Mouse (Mus musculus): ENCODE data around the gene Arhgdia. TPM values are rescaled to one million over a fixed set of nuclear protein-coding genes. Genes with fewer than 3 reads are reported as not detected.

Gene Arhgdia
- polyA plus RNA-seq, 1 experiment from 2014 or later: 559 TPM

GRCm38 (mm10) chr11:120539285-120540014 is 42.0 kb downstream of the Arhgdia start:
- WGBS: 18% methylated on average over 10 of the region's 10 CpGs
- peaks cover 5% of the 10 kb centered on the region; the same call in 1 of the 2 replicates for H3K27me3 ChIP-seq (replicated peaks)
- H3K4me2 ChIP-seq (replicated peaks): no peak overlapping the region; the same call in 1 of the 2 replicates
- no peaks in the 10 kb centered on the region for H3K9me3 ChIP-seq
- peak; percentile 92 for ATAC-seq
- H3K36me3 ChIP-seq: peaks cover 16% of the 10 kb centered on the region
- no peak overlapping the region for H3K9ac ChIP-seq
- peak overlapping the region; percentile 64 for H3K27ac ChIP-seq
- H3K4me1 ChIP-seq (replicated peaks): peaks cover 29% of the 10 kb centered on the region
- H3K4me3 ChIP-seq (replicated peaks): no peak overlapping the region

DNA sequence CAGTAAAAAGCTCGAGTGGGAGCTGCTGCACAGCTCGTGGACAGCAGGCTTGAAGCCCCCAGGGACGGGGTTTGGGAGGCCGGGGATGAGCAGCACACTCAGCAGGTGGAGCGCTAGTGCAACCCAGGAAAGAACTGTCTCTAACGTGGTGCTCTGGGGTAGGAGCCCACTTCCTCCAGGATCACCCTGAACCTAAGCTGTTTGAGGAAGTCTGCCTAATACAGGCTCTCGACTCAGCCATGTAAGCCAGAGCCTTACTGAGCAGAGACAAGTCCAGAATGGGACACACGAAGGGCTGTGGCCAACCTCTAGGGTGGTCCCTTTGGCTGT is 42.5 kb downstream of the Arhgdia start:
- Histone ChIP-seq H3K9me3 (no peaks in the 10 kb centered on the region), H3K9ac (no peak overlapping the region), H3K4me3 (replicated peaks) (no peak overlapping the region), H3K4me1 (replicated peaks) (peaks cover 29% of the 10 kb centered on the region), H3K27me3 (replicated peaks) (peaks cover 10% of the 10 kb centered on the region; the same call in 1 of the 2 replicates), H3K4me2 (replicated peaks) (no peak overlapping the region), H3K36me3 (peaks cover 11% of the 10 kb centered on the region), H3K27ac (peak overlapping the region; percentile 64)
- 40% methylated on average over 8 of the region's 8 CpGs for WGBS
- ATAC-seq: no peak

DNA sequence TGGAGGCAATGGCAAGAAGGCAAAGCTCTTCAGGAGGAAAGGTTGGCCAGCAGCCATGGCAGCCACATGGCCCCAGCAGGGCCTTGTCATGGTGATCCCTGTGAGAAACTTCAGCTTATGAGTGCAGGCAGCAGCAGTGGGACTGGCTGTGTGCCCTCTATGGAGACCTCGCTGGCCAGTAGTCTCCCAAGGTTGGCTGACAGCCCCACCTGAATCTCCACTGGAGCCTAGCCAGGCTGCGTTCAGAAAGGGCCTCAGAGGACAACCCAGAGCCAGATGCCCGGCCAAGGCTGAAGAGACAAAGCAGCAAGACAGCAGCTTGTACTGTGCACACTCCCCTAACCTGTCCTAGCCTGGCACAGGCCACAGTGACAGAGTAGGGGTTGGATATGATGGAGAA is 42.9 kb downstream of the Arhgdia start:
- H3K9ac ChIP-seq: no peak overlapping the region
- no peak overlapping the region for H3K4me3 ChIP-seq (replicated peaks)
- H3K9me3 ChIP-seq: no peaks in the 10 kb centered on the region
- H3K4me1 ChIP-seq (replicated peaks): peaks cover 29% of the 10 kb centered on the region
- peak; percentile 2; the same call in 1 of the 2 replicates for ATAC-seq
- peaks cover 9% of the 10 kb centered on the region for H3K36me3 ChIP-seq
- 63% methylated on average over 3 of the region's 3 CpGs for WGBS
- H3K4me2 ChIP-seq (replicated peaks): no peak overlapping the region
- peaks cover 13% of the 10 kb centered on the region for H3K27me3 ChIP-seq (replicated peaks)
- peak overlapping the region; percentile 64 for H3K27ac ChIP-seq

DNA sequence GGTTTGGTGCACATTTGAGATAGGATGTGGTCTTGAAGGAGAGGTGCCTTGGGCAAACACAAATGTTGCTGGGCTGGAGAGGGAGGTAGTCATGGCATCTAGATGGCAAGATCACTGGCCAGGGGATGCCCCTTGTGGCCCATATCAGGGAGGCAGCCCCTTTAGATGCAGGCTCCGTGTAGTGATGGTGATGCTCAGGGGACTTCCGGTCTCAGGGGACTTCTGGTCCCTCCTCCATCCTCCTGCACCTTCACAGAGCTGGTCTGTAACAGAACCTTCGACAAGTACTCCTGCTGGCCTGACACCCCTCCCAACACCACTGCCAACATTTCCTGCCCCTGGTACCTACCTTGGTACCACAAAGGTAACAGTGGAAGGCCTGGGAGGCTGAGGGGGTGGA is 45.6 kb downstream of the Arhgdia start:
- H3K4me1 ChIP-seq (replicated peaks): peaks cover 28% of the 10 kb centered on the region
- ATAC-seq: no peak
- H3K27ac ChIP-seq: no peak overlapping the region
- no peaks in the 10 kb centered on the region for H3K36me3 ChIP-seq
- no peak overlapping the region for H3K4me3 ChIP-seq (replicated peaks)
- no peak overlapping the region for H3K9ac ChIP-seq
- no peak overlapping the region for H3K4me2 ChIP-seq (replicated peaks)
- peaks cover 38% of the 10 kb centered on the region for H3K27me3 ChIP-seq (replicated peaks)
- H3K9me3 ChIP-seq: no peaks in the 10 kb centered on the region
- 70% methylated on average over 3 of the region's 3 CpGs for whole genome bisulfite sequencing

- H3K9ac ChIP-seq: no peak overlapping the region; the same call in 1 of the 2 replicates
Observed at GRCm38 (mm10) chr11:120535145-120535544, 46.3 kb downstream of the Arhgdia start.

DNA sequence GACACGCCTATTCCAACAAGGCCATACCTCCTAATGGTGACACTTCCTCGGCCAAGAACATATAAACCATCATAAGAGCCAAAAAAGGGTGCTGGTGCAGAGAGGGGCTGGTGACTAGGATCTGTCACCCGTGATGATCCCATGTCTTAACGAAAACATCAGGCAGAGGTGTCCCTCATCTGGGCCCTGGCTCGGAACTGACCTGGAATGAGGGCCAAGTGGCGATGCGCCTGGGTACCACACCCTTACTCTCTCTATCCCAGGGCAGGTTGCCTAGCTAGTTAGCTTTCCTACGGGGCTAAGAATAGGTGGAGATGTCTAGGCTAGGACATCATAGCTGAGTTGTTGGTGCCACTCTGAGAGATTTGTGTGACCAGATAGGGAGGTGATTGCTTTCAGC is 47.3 kb downstream of the Arhgdia start:
- no peak overlapping the region for H3K9ac ChIP-seq
- no peaks in the 10 kb centered on the region for H3K36me3 ChIP-seq
- 80% methylated on average over 8 of the region's 8 CpGs for WGBS
- no peaks in the 10 kb centered on the region for H3K9me3 ChIP-seq
- no peak overlapping the region for H3K27ac ChIP-seq
- H3K4me3 ChIP-seq (replicated peaks): no peak overlapping the region
- H3K27me3 ChIP-seq (replicated peaks): peaks cover 55% of the 10 kb centered on the region
- ATAC-seq: no peak
- H3K4me1 ChIP-seq (replicated peaks): peaks cover 17% of the 10 kb centered on the region
- no peak overlapping the region for H3K4me2 ChIP-seq (replicated peaks)

More at GRCm38 (mm10) chr11:120535145-120535544, 46.3 kb downstream of the Arhgdia start:
- H3K36me3 ChIP-seq: no peaks in the 10 kb centered on the region
- peaks cover 27% of the 10 kb centered on the region for H3K4me1 ChIP-seq (replicated peaks)
- no peak overlapping the region for H3K4me2 ChIP-seq (replicated peaks)
- WGBS: 73% methylated on average over 3 of the region's 3 CpGs
- ATAC-seq: no peak
- no peak overlapping the region for H3K4me3 ChIP-seq (replicated peaks)
- no peak overlapping the region for H3K27ac ChIP-seq
- H3K27me3 ChIP-seq (replicated peaks): peaks cover 45% of the 10 kb centered on the region
- H3K9me3 ChIP-seq: no peaks in the 10 kb centered on the region

DNA sequence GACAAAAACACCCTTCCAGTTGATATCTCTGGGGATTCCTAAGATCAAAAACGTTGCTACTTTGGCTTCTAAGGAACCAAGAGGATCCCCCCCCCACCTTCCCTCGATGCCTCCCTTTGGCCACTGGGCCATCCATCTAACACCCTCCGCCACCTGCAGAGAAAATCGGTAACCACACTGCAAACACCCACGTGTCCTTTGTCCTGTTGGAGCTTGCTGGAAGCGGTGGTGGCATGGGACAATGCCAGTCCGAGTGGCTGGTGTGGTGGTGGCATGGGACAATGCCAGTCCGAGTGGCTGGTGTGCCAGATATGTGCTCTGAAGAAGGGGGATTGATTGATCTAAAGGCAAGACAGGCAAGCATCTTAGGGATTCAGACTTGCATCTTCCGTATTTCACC is 49.8 kb downstream of the Arhgdia start:
- WGBS: 31% methylated on average over 9 of the region's 9 CpGs
- Histone ChIP-seq H3K27me3 (replicated peaks) (peaks cover 65% of the 10 kb centered on the region), H3K36me3 (no peaks in the 10 kb centered on the region)

GRCm38 (mm10) chr11:120530085-120530964 is 51.1 kb downstream of the Arhgdia start, which contains the start of gene Gcgr:
Gene Gcgr, plus strand, starts transcription at chr11:120530699.
- WGBS: 14% methylated on average over 42 of the region's 62 CpGs
- Histone ChIP-seq H3K27me3 (replicated peaks) (peaks cover 65% of the 10 kb centered on the region), H3K9me3 (no peaks in the 10 kb centered on the region), H3K9ac (peak within 1 kb of the TSS; percentile 59), H3K4me3 (replicated peaks) (peak within 1 kb of the TSS; percentile 45), H3K4me1 (replicated peaks) (peaks cover 10% of the 10 kb centered on the region), H3K27ac (no peak within 1 kb of the TSS), H3K36me3 (no peaks in the 10 kb centered on the region), H3K4me2 (replicated peaks) (peak within 1 kb of the TSS; percentile 91)
- peak; percentile 60 for ATAC-seq

More for the DNA sequence above, 49.8 kb downstream of the Arhgdia start:
- Histone ChIP-seq H3K4me1 (replicated peaks) (peaks cover 10% of the 10 kb centered on the region), H3K27ac (no peak overlapping the region), H3K9ac (no peak overlapping the region), H3K4me3 (replicated peaks) (no peak overlapping the region), H3K4me2 (replicated peaks) (no peak overlapping the region), H3K9me3 (no peaks in the 10 kb centered on the region)
- ATAC-seq: no peak

DNA sequence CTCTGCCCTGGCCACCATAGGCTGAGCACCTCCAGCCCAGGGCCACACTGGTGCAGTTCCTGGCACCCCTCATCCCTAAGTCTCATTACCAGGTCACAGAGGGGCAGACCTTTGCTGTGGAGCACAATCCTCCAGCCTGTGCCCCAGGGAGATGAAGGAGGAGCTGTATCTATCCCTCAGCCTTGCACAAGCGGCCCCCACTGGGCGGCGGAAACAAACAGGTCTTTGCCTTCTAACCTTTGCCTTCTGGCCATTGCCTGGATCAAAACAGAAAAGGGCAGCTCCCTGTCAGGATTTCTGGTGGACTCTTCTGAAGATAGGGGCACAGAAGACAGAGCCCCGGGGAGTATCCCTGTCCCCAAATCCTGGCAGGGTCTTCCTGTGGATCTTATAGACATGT is 52.5 kb downstream of the Arhgdia start:
- ATAC-seq: no peak
- H3K4me2 ChIP-seq (replicated peaks): no peak overlapping the region

More for the DNA sequence above, 52.5 kb downstream of the Arhgdia start:
- peaks cover 10% of the 10 kb centered on the region for H3K4me1 ChIP-seq (replicated peaks)
- no peak overlapping the region for H3K9ac ChIP-seq
- H3K36me3 ChIP-seq: no peaks in the 10 kb centered on the region
- H3K27me3 ChIP-seq (replicated peaks): peaks cover 54% of the 10 kb centered on the region
- WGBS: 61% methylated on average over 4 of the region's 4 CpGs
- no peaks in the 10 kb centered on the region for H3K9me3 ChIP-seq
- no peak overlapping the region for H3K27ac ChIP-seq
- H3K4me3 ChIP-seq (replicated peaks): no peak overlapping the region

Other genes with a start within 250 kb of the Arhgdia start
- gene Actg1, start 233.1 kb downstream of the Arhgdia start, polyA plus RNA-seq (2015; fragmentation: Nextera tagmentation; extraction: Ambion mirVana): 2,607 and 2,658 TPM in 2 replicates
- 0.18 TPM in 1 of 2 replicates, not detected in the other for gene Fscn2, start 220.1 kb downstream of the Arhgdia start, polyA plus RNA-seq (2015; fragmentation: Nextera tagmentation; extraction: Ambion mirVana)
- gene Faap100, start 202.9 kb downstream of the Arhgdia start, polyA plus RNA-seq (2015; fragmentation: Nextera tagmentation; extraction: Ambion mirVana): 24.2 and 29.4 TPM in 2 replicates
- 26.6 and 28.9 TPM in 2 replicates for gene Nploc4, start 143.9 kb downstream of the Arhgdia start, polyA plus RNA-seq (2015; fragmentation: Nextera tagmentation; extraction: Ambion mirVana)
- gene Tspan10, start 139.0 kb downstream of the Arhgdia start, polyA plus RNA-seq (2015; fragmentation: Nextera tagmentation; extraction: Ambion mirVana): not detected in 2 replicates
- gene Pde6g, start 128.1 kb downstream of the Arhgdia start, polyA plus RNA-seq (2015; fragmentation: Nextera tagmentation; extraction: Ambion mirVana): 0.18 and 0.34 TPM in 2 replicates
- gene Oxld1, start 123.6 kb downstream of the Arhgdia start, polyA plus RNA-seq (2015; fragmentation: Nextera tagmentation; extraction: Ambion mirVana): 16.4 and 18.2 TPM in 2 replicates
- 27.6 and 31.3 TPM in 2 replicates for gene Ccdc137, start 123.5 kb downstream of the Arhgdia start, polyA plus RNA-seq (2015; fragmentation: Nextera tagmentation; extraction: Ambion mirVana)
- gene Arl16, start 114.0 kb downstream of the Arhgdia start, polyA plus RNA-seq (2015; fragmentation: Nextera tagmentation; extraction: Ambion mirVana): 34.7 and 36.5 TPM in 2 replicates
- 222 and 231 TPM in 2 replicates for gene Mrpl12, start 97.0 kb downstream of the Arhgdia start, polyA plus RNA-seq (2015; fragmentation: Nextera tagmentation; extraction: Ambion mirVana)
- 79.1 and 90.1 TPM in 2 replicates for gene Slc25a10, start 89.8 kb downstream of the Arhgdia start, polyA plus RNA-seq (2015; fragmentation: Nextera tagmentation; extraction: Ambion mirVana)
- gene Gcgr, start 50.9 kb downstream of the Arhgdia start, polyA plus RNA-seq (2015; fragmentation: Nextera tagmentation; extraction: Ambion mirVana): 0.58 and 0.67 TPM in 2 replicates
- gene Mcrip1, start 31.9 kb downstream of the Arhgdia start, polyA plus RNA-seq (2015; fragmentation: Nextera tagmentation; extraction: Ambion mirVana): 135 and 142 TPM in 2 replicates
- gene Ppp1r27, start 30.5 kb downstream of the Arhgdia start, polyA plus RNA-seq (2015; fragmentation: Nextera tagmentation; extraction: Ambion mirVana): not detected in 2 replicates
- gene P4hb, start 8.4 kb downstream of the Arhgdia start, polyA plus RNA-seq (2015; fragmentation: Nextera tagmentation; extraction: Ambion mirVana): 992 and 1,107 TPM in 2 replicates
- 406 and 459 TPM in 2 replicates for gene Alyref, start 16.7 kb upstream of the Arhgdia start, polyA plus RNA-seq (2015; fragmentation: Nextera tagmentation; extraction: Ambion mirVana)
- 178 and 194 TPM in 2 replicates for gene Anapc11, start 16.8 kb upstream of the Arhgdia start, polyA plus RNA-seq (2015; fragmentation: Nextera tagmentation; extraction: Ambion mirVana)
- gene Npb, start 26.9 kb upstream of the Arhgdia start, polyA plus RNA-seq (2015; fragmentation: Nextera tagmentation; extraction: Ambion mirVana): 2.7 and 3.6 TPM in 2 replicates
- 250 and 306 TPM in 2 replicates for gene Pcyt2, start 36.3 kb upstream of the Arhgdia start, polyA plus RNA-seq (2015; fragmentation: Nextera tagmentation; extraction: Ambion mirVana)
- 40.1 and 42.2 TPM in 2 replicates for gene Sirt7, start 43.6 kb upstream of the Arhgdia start, polyA plus RNA-seq (2015; fragmentation: Nextera tagmentation; extraction: Ambion mirVana)
- gene Mafg, start 52.0 kb upstream of the Arhgdia start, polyA plus RNA-seq (2015; fragmentation: Nextera tagmentation; extraction: Ambion mirVana): 26.9 and 28.5 TPM in 2 replicates
- 26.4 TPM in 2 replicates for gene Pycr1, start 62.1 kb upstream of the Arhgdia start, polyA plus RNA-seq (2015; fragmentation: Nextera tagmentation; extraction: Ambion mirVana)
- gene Myadml2, start 66.5 kb upstream of the Arhgdia start, polyA plus RNA-seq (2015; fragmentation: Nextera tagmentation; extraction: Ambion mirVana): not detected in 2 replicates
- 1.6 and 3.0 TPM in 2 replicates for gene Notum, start 79.6 kb upstream of the Arhgdia start, polyA plus RNA-seq (2015; fragmentation: Nextera tagmentation; extraction: Ambion mirVana)
- 96.0 and 103 TPM in 2 replicates for gene Aspscr1, start 91.3 kb upstream of the Arhgdia start, polyA plus RNA-seq (2015; fragmentation: Nextera tagmentation; extraction: Ambion mirVana)
- gene Cenpx, start 132.1 kb upstream of the Arhgdia start, polyA plus RNA-seq (2015; fragmentation: Nextera tagmentation; extraction: Ambion mirVana): 163 and 170 TPM in 2 replicates
- gene Lrrc45, start 132.3 kb upstream of the Arhgdia start, polyA plus RNA-seq (2015; fragmentation: Nextera tagmentation; extraction: Ambion mirVana): 42.0 and 45.4 TPM in 2 replicates
- gene Rac3, start 139.8 kb upstream of the Arhgdia start, polyA plus RNA-seq (2015; fragmentation: Nextera tagmentation; extraction: Ambion mirVana): 34.2 and 35.8 TPM in 2 replicates
- 31.3 and 41.7 TPM in 2 replicates for gene Dcxr, start 145.7 kb upstream of the Arhgdia start, polyA plus RNA-seq (2015; fragmentation: Nextera tagmentation; extraction: Ambion mirVana)
- gene Cbr2, start 150.5 kb upstream of the Arhgdia start, polyA plus RNA-seq (2015; fragmentation: Nextera tagmentation; extraction: Ambion mirVana): 0.79 and 2.4 TPM in 2 replicates
- 6.8 and 10.3 TPM in 2 replicates for gene Hmga1b, start 181.2 kb upstream of the Arhgdia start, polyA plus RNA-seq (2015; fragmentation: Nextera tagmentation; extraction: Ambion mirVana)
- 33.1 and 36.5 TPM in 2 replicates for gene Rfng, start 202.6 kb upstream of the Arhgdia start, polyA plus RNA-seq (2015; fragmentation: Nextera tagmentation; extraction: Ambion mirVana)
- gene Gps1, start 202.6 kb upstream of the Arhgdia start, polyA plus RNA-seq (2015; fragmentation: Nextera tagmentation; extraction: Ambion mirVana): 170 and 184 TPM in 2 replicates
- 76.5 and 82.1 TPM in 2 replicates for gene Dus1l, start 214.8 kb upstream of the Arhgdia start, polyA plus RNA-seq (2015; fragmentation: Nextera tagmentation; extraction: Ambion mirVana)
- gene Fasn, start 242.9 kb upstream of the Arhgdia start, polyA plus RNA-seq (2015; fragmentation: Nextera tagmentation; extraction: Ambion mirVana): 48.8 and 54.3 TPM in 2 replicates

All from intestine, embryonic 15.5 days (tissue).